Mouse (Mus musculus) C2C12 (cell line): Measurements from ENCODE around the gene Sept14.

Source experiments
- CEBPB ChIP-seq: IDR thresholded peaks from one replicate; pipeline ENCODE4 v1.6.1; 2011; ENCODE audit warnings: low read depth, mild to moderate bottlenecking, control low read depth, moderate library complexity
- CTCF ChIP-seq: IDR thresholded peaks from one replicate; pipeline ENCODE4 v1.5.1; 2011; ENCODE audit not compliant: control insufficient read depth, insufficient read depth, insufficient read length
- MAX ChIP-seq: IDR thresholded peaks from one replicate; pipeline ENCODE4 v1.6.1; 2011; ENCODE audit warnings: mild to moderate bottlenecking, control low read depth
- MYOG ChIP-seq: IDR thresholded peaks from one replicate; pipeline ENCODE4 v1.6.1; 2011; ENCODE audit not compliant: control insufficient read depth, insufficient read length; ENCODE audit errors: extremely low read depth

- peak; percentile 4 for TF ChIP-seq CEBPB
- TF ChIP-seq CTCF = no peak
- no peak for TF ChIP-seq MYOG
- TF ChIP-seq MAX = no peak
Measured at GRCm38 (mm10) chr5:129703368-129703767, 4.9 kb downstream of the Sept14 start.
